Mouse (Mus musculus): ENCODE measurements around the gene Chd2. TPM values are rescaled to one million over a fixed set of nuclear protein-coding genes. Genes with fewer than 3 reads are reported as not detected.

Gene Chd2
- polyA plus RNA-seq, 1 experiment: 28.0 TPM

DNA sequence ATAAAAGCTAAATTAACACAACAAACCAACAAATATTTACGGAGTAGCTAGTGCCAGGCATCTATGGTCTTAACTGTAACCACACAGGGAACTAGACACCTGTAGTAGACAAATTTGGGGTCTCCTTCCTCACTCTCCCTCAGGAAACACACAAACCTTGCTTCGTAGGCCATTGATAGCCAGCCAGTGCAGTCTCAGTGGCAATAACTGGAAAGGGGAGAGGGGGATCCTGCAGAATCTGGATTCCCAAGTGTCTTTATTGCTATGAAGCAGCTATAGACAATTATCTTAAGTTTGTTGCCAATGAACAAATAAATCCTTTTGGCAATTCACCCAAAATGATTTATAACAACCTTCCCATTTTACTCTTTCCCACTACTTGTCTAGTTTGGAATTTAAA lies 6.4 kb upstream of the Chd2 start:
- Histone ChIP-seq H3K27me3 (ENCODE audit: control insufficient read depth, insufficient read depth, low read length) (no peaks in the 10 kb centered on the region), H3K36me3 (ENCODE audit: control insufficient read depth, insufficient read depth, low read length) (peaks cover 45% of the 10 kb centered on the region), H3K4me1 (ENCODE audit: control insufficient read depth, insufficient read depth, insufficient read length, low read length) (peaks cover 7% of the 10 kb centered on the region; the same call in 1 of the 2 replicates), H3K4me3 (ENCODE audit: low read depth, low read length) (no peak overlapping the region), H3K27ac (ENCODE audit: insufficient read depth, low read depth, low read length) (no peak overlapping the region)
- TF ChIP-seq CTCF (IDR thresholded peaks at IDR 0.05; ENCODE audit: extremely low read depth, insufficient read length, insufficient replicate concordance, low read depth, low read length) (no peak), POLR2A (IDR thresholded peaks at IDR 0.05; ENCODE audit: low read depth, low read length) (no peak)
- 63% methylated on average over 2 of the region's 2 CpGs for WGBS

GRCm38 (mm10) chr7:73546561-73547510 lies 5.2 kb upstream of the Chd2 start:
- Histone ChIP-seq H3K4me3 (ENCODE audit: low read depth, low read length) (no peak overlapping the region), H3K36me3 (ENCODE audit: control insufficient read depth, insufficient read depth, low read length) (peaks cover 41% of the 10 kb centered on the region), H3K27ac (ENCODE audit: insufficient read depth, low read depth, low read length) (no peak overlapping the region), H3K27me3 (ENCODE audit: control insufficient read depth, insufficient read depth, low read length) (no peaks in the 10 kb centered on the region), H3K4me1 (ENCODE audit: control insufficient read depth, insufficient read depth, insufficient read length, low read length) (peaks cover 7% of the 10 kb centered on the region; the same call in 1 of the 2 replicates)
- 28% methylated on average over 10 of the region's 10 CpGs for WGBS
- TF ChIP-seq POLR2A (IDR thresholded peaks at IDR 0.05; ENCODE audit: low read depth, low read length) (no peak), CTCF (IDR thresholded peaks at IDR 0.05; ENCODE audit: extremely low read depth, insufficient read length, insufficient replicate concordance, low read depth, low read length) (no peak)

- Histone ChIP-seq H3K27ac (ENCODE audit: insufficient read depth, low read depth, low read length) (no peak overlapping the region), H3K36me3 (ENCODE audit: control insufficient read depth, insufficient read depth, low read length) (peaks cover 35% of the 10 kb centered on the region)
- TF ChIP-seq CTCF (IDR thresholded peaks at IDR 0.05; ENCODE audit: extremely low read depth, insufficient read length, insufficient replicate concordance, low read depth, low read length) (no peak), POLR2A (IDR thresholded peaks at IDR 0.05; ENCODE audit: low read depth, low read length) (no peak)
These were observed 3.4 kb upstream of the Chd2 start for GRCm38 (mm10) chr7:73545004-73545403.

GRCm38 (mm10) chr7:73542131-73542853 lies 662 bp upstream of the Chd2 start:
- Histone ChIP-seq H3K27ac (ENCODE audit: insufficient read depth, low read depth, low read length) (no peak overlapping the region), H3K27me3 (ENCODE audit: control insufficient read depth, insufficient read depth, low read length) (no peaks in the 10 kb centered on the region), H3K36me3 (ENCODE audit: control insufficient read depth, insufficient read depth, low read length) (peaks cover 21% of the 10 kb centered on the region), H3K4me3 (ENCODE audit: low read depth, low read length) (no peak overlapping the region), H3K4me1 (ENCODE audit: control insufficient read depth, insufficient read depth, insufficient read length, low read length) (peaks cover 5% of the 10 kb centered on the region; the same call in 1 of the 2 replicates)
- no peak for TF ChIP-seq POLR2A (IDR thresholded peaks at IDR 0.05; ENCODE audit: low read depth, low read length)
- 81% methylated on average over 7 of the region's 7 CpGs for WGBS

More at GRCm38 (mm10) chr7:73545004-73545403, 3.4 kb upstream of the Chd2 start:
- WGBS: 73% methylated on average over 4 of the region's 4 CpGs
- Histone ChIP-seq H3K27me3 (ENCODE audit: control insufficient read depth, insufficient read depth, low read length) (no peaks in the 10 kb centered on the region), H3K4me3 (ENCODE audit: low read depth, low read length) (no peak overlapping the region), H3K4me1 (ENCODE audit: control insufficient read depth, insufficient read depth, insufficient read length, low read length) (peaks cover 7% of the 10 kb centered on the region; the same call in 1 of the 2 replicates)

DNA sequence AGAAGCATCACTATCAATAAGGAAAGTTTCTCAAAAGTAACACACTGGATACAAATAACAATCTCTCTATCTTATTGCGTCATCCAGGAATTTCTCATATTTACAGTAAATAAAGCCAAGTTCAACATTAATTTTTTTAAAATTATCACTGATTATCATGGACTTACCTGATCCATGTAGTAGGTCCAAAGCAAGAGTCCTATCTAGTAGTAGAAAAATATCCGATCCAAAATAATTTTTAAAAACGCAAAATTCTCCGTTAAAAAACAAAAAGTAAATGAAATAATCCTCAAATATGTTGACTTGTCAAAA lies 595 bp downstream of the Chd2 start:
- WGBS: 1% methylated on average over 4 of the region's 4 CpGs
- H3K27me3 ChIP-seq (ENCODE audit: control insufficient read depth, insufficient read depth, low read length): no peaks in the 10 kb centered on the region
- H3K4me3 ChIP-seq (ENCODE audit: low read depth, low read length): no peak overlapping the region
- peaks cover 16% of the 10 kb centered on the region for H3K36me3 ChIP-seq (ENCODE audit: control insufficient read depth, insufficient read depth, low read length)
- H3K4me1 ChIP-seq (ENCODE audit: control insufficient read depth, insufficient read depth, insufficient read length, low read length): peaks cover 5% of the 10 kb centered on the region; the same call in 1 of the 2 replicates
- peak overlapping the region; percentile 95 for H3K27ac ChIP-seq (ENCODE audit: insufficient read depth, low read depth, low read length)
- TF ChIP-seq CTCF (IDR thresholded peaks at IDR 0.05; ENCODE audit: extremely low read depth, insufficient read length, insufficient replicate concordance, low read depth, low read length) (no peak), POLR2A (IDR thresholded peaks at IDR 0.05; ENCODE audit: low read depth, low read length) (no peak)

DNA sequence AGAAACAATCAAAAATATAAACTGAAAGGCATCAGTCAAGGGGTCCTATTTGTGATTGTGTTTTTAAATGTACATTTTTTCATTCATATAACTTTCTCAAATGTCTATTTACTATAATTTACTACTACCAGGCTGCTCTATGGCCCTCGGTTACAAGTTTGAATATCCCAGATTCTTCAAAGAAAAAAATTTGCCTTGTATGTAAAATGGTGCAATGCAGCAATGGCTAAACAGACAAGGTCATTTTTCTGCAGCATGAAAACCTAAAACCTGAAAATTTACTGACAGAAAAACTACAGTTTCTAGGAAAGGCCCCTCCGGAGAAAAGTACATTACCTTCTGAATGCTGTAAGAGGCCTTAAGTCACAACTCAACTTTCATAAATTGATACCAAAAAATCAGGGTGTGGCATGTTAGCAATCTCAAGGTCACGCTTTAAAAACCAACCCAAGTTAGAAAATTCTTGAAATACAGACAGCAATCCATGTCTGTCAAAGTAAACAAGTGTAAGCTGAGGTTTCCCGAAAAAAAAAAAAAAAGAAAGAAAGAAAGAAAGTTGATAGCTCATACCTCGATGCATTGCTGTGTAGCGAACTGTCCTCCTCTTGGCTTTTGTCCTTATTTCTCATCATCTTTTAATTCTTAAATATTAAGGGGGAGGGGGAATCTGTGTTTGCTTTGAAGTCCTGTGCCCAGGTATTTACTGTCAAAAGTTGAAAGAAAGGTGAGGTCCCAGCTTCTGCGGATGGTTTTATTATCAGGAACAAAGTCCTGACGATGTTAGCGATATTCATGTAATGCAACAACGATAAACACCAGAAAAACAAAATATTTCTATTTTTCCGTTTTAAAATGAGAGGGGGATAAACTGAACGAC lies 1.2 kb downstream of the Chd2 start:
- peaks cover 13% of the 10 kb centered on the region for H3K36me3 ChIP-seq (ENCODE audit: control insufficient read depth, insufficient read depth, low read length)
- H3K4me1 ChIP-seq (ENCODE audit: control insufficient read depth, insufficient read depth, insufficient read length, low read length): peaks cover 8% of the 10 kb centered on the region; the same call in 1 of the 2 replicates
- TF ChIP-seq POLR2A (IDR thresholded peaks at IDR 0.05; ENCODE audit: low read depth, low read length) (no peak), CTCF (IDR thresholded peaks at IDR 0.05; ENCODE audit: extremely low read depth, insufficient read length, insufficient replicate concordance, low read depth, low read length) (no peak)
- no peak overlapping the region; the same call in 1 of the 2 replicates for H3K4me3 ChIP-seq (ENCODE audit: low read depth, low read length)
- H3K27ac ChIP-seq (ENCODE audit: insufficient read depth, low read depth, low read length): peak overlapping the region; percentile 95
- WGBS: under 1% methylated on average over 12 of the region's 12 CpGs
- no peaks in the 10 kb centered on the region for H3K27me3 ChIP-seq (ENCODE audit: control insufficient read depth, insufficient read depth, low read length)

All from small intestine, adult 2 months (tissue).